Mouse (Mus musculus) right cerebral cortex, postnatal 4 days (tissue): ENCODE data around the gene Avp.
"Not testable (repeated sequence)": the region's sequence is repeated elsewhere in the genome, so short reads cannot be mapped to it uniquely, and the experiment has no call there.

Source experiments
- DNase-seq: peaks from one replicate; pipeline ENCODE4 v3.0.0-alpha.2; 2022

Gene Avp

GRCm38 (mm10) chr2:130582552-130582951, at the start of gene Avp:
TSS of gene Avp (minus strand) at chr2:130582554.
- DNase-seq, result no peak

GRCm38 (mm10) chr2:130629839-130630203, 47.5 kb upstream of the Avp start, which contains the start of the genes Fastkd5 and Ubox5:
TSS of gene Fastkd5 (minus strand) at chr2:130630027.
TSS of gene Ubox5 (minus strand) at chr2:130630038.
- peak; percentile 90 for DNase-seq

GRCm38 (mm10) chr2:130629080-130629838, 46.9 kb upstream of the Avp start:
- DNase-seq, result no peak

- DNase-seq, result no peak
Observed at GRCm38 (mm10) chr2:130628424-130628823, 46.1 kb upstream of the Avp start.

- no peak for DNase-seq
Observed at GRCm38 (mm10) chr2:130618972-130619371, 36.6 kb upstream of the Avp start.

- no peak for DNase-seq
Observed at GRCm38 (mm10) chr2:130613091-130613490, 30.7 kb upstream of the Avp start.

GRCm38 (mm10) chr2:130602195-130602594, 19.8 kb upstream of the Avp start:
- no peak for DNase-seq

- DNase-seq, result no peak
Observed at GRCm38 (mm10) chr2:130598399-130598798, 16.0 kb upstream of the Avp start.

- peak; percentile 33 for DNase-seq
Observed at GRCm38 (mm10) chr2:130597601-130598010, 15.3 kb upstream of the Avp start.

- DNase-seq, result no peak
Observed at GRCm38 (mm10) chr2:130595596-130595995, 13.2 kb upstream of the Avp start.

- no peak for DNase-seq
Observed at GRCm38 (mm10) chr2:130591016-130591415, 8.7 kb upstream of the Avp start.

- DNase-seq, result no peak
Observed at GRCm38 (mm10) chr2:130589761-130590160, 7.4 kb upstream of the Avp start.

- DNase-seq, result no peak
Observed at GRCm38 (mm10) chr2:130589157-130589556, 6.8 kb upstream of the Avp start.

- no peak for DNase-seq
Observed at GRCm38 (mm10) chr2:130588373-130588772, 6.0 kb upstream of the Avp start.

- DNase-seq, result no peak
Observed at GRCm38 (mm10) chr2:130586016-130586415, 3.7 kb upstream of the Avp start.

GRCm38 (mm10) chr2:130583902-130584560, 1.7 kb upstream of the Avp start:
- DNase-seq, result no peak

- DNase-seq, result no peak
Observed at GRCm38 (mm10) chr2:130581201-130581600, 1.2 kb downstream of the Avp start.

- no peak for DNase-seq
Observed at GRCm38 (mm10) chr2:130579791-130580190, 2.6 kb downstream of the Avp start.

- peak; percentile 58 for DNase-seq
Observed at GRCm38 (mm10) chr2:130578148-130578547, 4.2 kb downstream of the Avp start.

GRCm38 (mm10) chr2:130577632-130578031, 4.7 kb downstream of the Avp start:
- DNase-seq, result no peak

- no peak for DNase-seq
Observed at GRCm38 (mm10) chr2:130577021-130577420, 5.3 kb downstream of the Avp start.

GRCm38 (mm10) chr2:130576564-130576963, 5.8 kb downstream of the Avp start:
- not testable (repeated sequence) for DNase-seq

GRCm38 (mm10) chr2:130575873-130576272, 6.5 kb downstream of the Avp start, which contains the start of gene Oxt:
TSS of gene Oxt (plus strand) at chr2:130576173.
- DNase-seq, result no peak

- DNase-seq, result no peak
Observed at GRCm38 (mm10) chr2:130574960-130575359, 7.4 kb downstream of the Avp start.
